Mouse (Mus musculus): ENCODE data around the gene Olfr1391.

DNA sequence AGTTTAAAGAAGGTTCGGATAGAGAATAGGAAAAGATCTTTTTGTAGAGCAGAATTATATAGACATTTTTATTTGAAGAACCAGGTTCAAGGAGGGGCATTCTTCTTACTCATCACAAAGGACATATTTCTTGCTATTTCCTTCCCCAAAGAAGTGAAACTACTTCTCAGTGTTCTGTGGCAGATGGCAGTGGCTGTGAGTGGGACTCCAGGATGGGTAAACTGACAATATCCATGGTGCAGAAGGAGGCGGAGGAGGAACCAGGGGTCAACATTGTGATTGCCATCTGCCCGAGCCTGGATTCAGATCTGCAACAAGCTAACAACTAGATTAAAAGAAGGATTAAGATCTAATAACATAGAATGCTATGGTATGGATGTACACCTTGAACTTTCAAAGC, 4.2 kb downstream of the Olfr1391 start:
- TF ChIP-seq CTCF (IDR thresholded peaks at IDR 0.05; ENCODE audit: borderline replicate concordance, insufficient read depth, low read length), result no peak
- no peak for TF ChIP-seq POLR2A (IDR thresholded peaks at IDR 0.05; ENCODE audit: low read depth, low read length)

Measured in embryonic fibroblast, embryonic 13.5 days (primary cell).